Mouse (Mus musculus): Measurements from ENCODE around the gene Alk. TPM values are rescaled to one million over a fixed set of nuclear protein-coding genes. Genes with fewer than 3 reads are reported as not detected.

The Alk gene
- polyA plus RNA-seq, 1 experiment: not detected

- 39% methylated on average over 4 of the region's 4 CpGs for WGBS
- Histone ChIP-seq H3K4me3 (ENCODE audit: insufficient read depth, low read depth, low read length) (no peak overlapping the region), H3K27ac (ENCODE audit: insufficient read depth, low read depth, low read length) (no peak overlapping the region), H3K4me1 (ENCODE audit: control insufficient read depth, insufficient read depth, low read length) (no peaks in the 10 kb centered on the region)
- TF ChIP-seq CTCF (IDR thresholded peaks at IDR 0.05; ENCODE audit: insufficient read depth, low read depth, low read length) (no peak), POLR2A (IDR thresholded peaks at IDR 0.05; ENCODE audit: insufficient read depth, low read depth, low read length) (no peak)
These were observed 278.5 kb downstream of the Alk start for GRCm38 (mm10) chr17:72325941-72326340.

GRCm38 (mm10) chr17:72319576-72319975, 284.9 kb downstream of the Alk start:
- no peak for TF ChIP-seq POLR2A (IDR thresholded peaks at IDR 0.05; ENCODE audit: insufficient read depth, low read depth, low read length)
- no peak for TF ChIP-seq CTCF (IDR thresholded peaks at IDR 0.05; ENCODE audit: insufficient read depth, low read depth, low read length)
- H3K4me3 ChIP-seq (ENCODE audit: insufficient read depth, low read depth, low read length): no peak overlapping the region
- no peaks in the 10 kb centered on the region for H3K4me1 ChIP-seq (ENCODE audit: control insufficient read depth, insufficient read depth, low read length)
- no peak overlapping the region for H3K27ac ChIP-seq (ENCODE audit: insufficient read depth, low read depth, low read length)

- TF ChIP-seq CTCF (IDR thresholded peaks at IDR 0.05; ENCODE audit: insufficient read depth, low read depth, low read length): no peak
- TF ChIP-seq POLR2A (IDR thresholded peaks at IDR 0.05; ENCODE audit: insufficient read depth, low read depth, low read length): no peak
- 94% methylated on average over 5 of the region's 5 CpGs for WGBS
- Histone ChIP-seq H3K27ac (ENCODE audit: insufficient read depth, low read depth, low read length) (no peak overlapping the region), H3K4me1 (ENCODE audit: control insufficient read depth, insufficient read depth, low read length) (no peaks in the 10 kb centered on the region; the same call in 1 of the 2 replicates), H3K4me3 (ENCODE audit: insufficient read depth, low read depth, low read length) (no peak overlapping the region)
These were observed 304.8 kb downstream of the Alk start for GRCm38 (mm10) chr17:72299651-72300050.

- 100% methylated on average over 1 of the region's 1 CpGs for WGBS
- Histone ChIP-seq H3K4me3 (ENCODE audit: insufficient read depth, low read depth, low read length) (no peak overlapping the region), H3K4me1 (ENCODE audit: control insufficient read depth, insufficient read depth, low read length) (no peaks in the 10 kb centered on the region), H3K27ac (ENCODE audit: insufficient read depth, low read depth, low read length) (no peak overlapping the region)
- TF ChIP-seq CTCF (IDR thresholded peaks at IDR 0.05; ENCODE audit: insufficient read depth, low read depth, low read length): no peak
These were observed 308.1 kb downstream of the Alk start for GRCm38 (mm10) chr17:72296349-72296748.

- no peak overlapping the region for H3K4me3 ChIP-seq (ENCODE audit: insufficient read depth, low read depth, low read length)
- H3K27ac ChIP-seq (ENCODE audit: insufficient read depth, low read depth, low read length): no peak overlapping the region
- 69% methylated on average over 3 of the region's 3 CpGs for WGBS
- no peaks in the 10 kb centered on the region for H3K4me1 ChIP-seq (ENCODE audit: control insufficient read depth, insufficient read depth, low read length)
- no peak for TF ChIP-seq CTCF (IDR thresholded peaks at IDR 0.05; ENCODE audit: insufficient read depth, low read depth, low read length)
- no peak for TF ChIP-seq POLR2A (IDR thresholded peaks at IDR 0.05; ENCODE audit: insufficient read depth, low read depth, low read length)
These were observed 311.2 kb downstream of the Alk start for GRCm38 (mm10) chr17:72293267-72293580.

GRCm38 (mm10) chr17:72292444-72293266, 311.8 kb downstream of the Alk start:
- 84% methylated on average over 6 of the region's 6 CpGs for WGBS
- H3K4me3 ChIP-seq (ENCODE audit: insufficient read depth, low read depth, low read length): no peak overlapping the region
- TF ChIP-seq POLR2A (IDR thresholded peaks at IDR 0.05; ENCODE audit: insufficient read depth, low read depth, low read length) (no peak), CTCF (IDR thresholded peaks at IDR 0.05; ENCODE audit: insufficient read depth, low read depth, low read length) (no peak)
- no peaks in the 10 kb centered on the region for H3K4me1 ChIP-seq (ENCODE audit: control insufficient read depth, insufficient read depth, low read length)
- no peak overlapping the region for H3K27ac ChIP-seq (ENCODE audit: insufficient read depth, low read depth, low read length)

- Histone ChIP-seq H3K27ac (ENCODE audit: insufficient read depth, low read depth, low read length) (no peak overlapping the region), H3K4me1 (ENCODE audit: control insufficient read depth, insufficient read depth, low read length) (no peaks in the 10 kb centered on the region), H3K4me3 (ENCODE audit: insufficient read depth, low read depth, low read length) (no peak overlapping the region)
- 47% methylated on average over 3 of the region's 3 CpGs for WGBS
- no peak for TF ChIP-seq POLR2A (IDR thresholded peaks at IDR 0.05; ENCODE audit: insufficient read depth, low read depth, low read length)
- TF ChIP-seq CTCF (IDR thresholded peaks at IDR 0.05; ENCODE audit: insufficient read depth, low read depth, low read length): no peak
These were observed 318.5 kb downstream of the Alk start for GRCm38 (mm10) chr17:72285961-72286360.

GRCm38 (mm10) chr17:72278296-72278695, 326.1 kb downstream of the Alk start:
- no peaks in the 10 kb centered on the region for H3K4me1 ChIP-seq (ENCODE audit: control insufficient read depth, insufficient read depth, low read length)
- H3K4me3 ChIP-seq (ENCODE audit: insufficient read depth, low read depth, low read length): no peak overlapping the region
- TF ChIP-seq POLR2A (IDR thresholded peaks at IDR 0.05; ENCODE audit: insufficient read depth, low read depth, low read length) (no peak), CTCF (IDR thresholded peaks at IDR 0.05; ENCODE audit: insufficient read depth, low read depth, low read length) (no peak)
- no peak overlapping the region for H3K27ac ChIP-seq (ENCODE audit: insufficient read depth, low read depth, low read length)

- TF ChIP-seq CTCF (IDR thresholded peaks at IDR 0.05; ENCODE audit: insufficient read depth, low read depth, low read length) (no peak), POLR2A (IDR thresholded peaks at IDR 0.05; ENCODE audit: insufficient read depth, low read depth, low read length) (no peak)
- H3K4me3 ChIP-seq (ENCODE audit: insufficient read depth, low read depth, low read length): no peak overlapping the region
- no peaks in the 10 kb centered on the region for H3K4me1 ChIP-seq (ENCODE audit: control insufficient read depth, insufficient read depth, low read length)
- no peak overlapping the region for H3K27ac ChIP-seq (ENCODE audit: insufficient read depth, low read depth, low read length)
- WGBS: 86% methylated on average over 6 of the region's 6 CpGs
These were observed 327.6 kb downstream of the Alk start for GRCm38 (mm10) chr17:72276778-72277177.
